Mouse (Mus musculus): Measurements from ENCODE around the gene Ttf1. TPM values are rescaled to one million over a fixed set of nuclear protein-coding genes. Genes with fewer than 3 reads are reported as not detected.
"Not testable (repeated sequence)": the region's sequence is repeated elsewhere in the genome, so short reads cannot be mapped to it uniquely, and the experiment has no call there.

The Ttf1 gene
- polyA plus RNA-seq, 1 experiment from 2014 or later, result 10.2 TPM

GRCm38 (mm10) chr2:29086026-29086425 lies 26.0 kb downstream of the Ttf1 start:
- ATAC-seq (ENCODE audit: insufficient read depth) (no peak), DNase-seq (no peak)
- Histone ChIP-seq H3K27ac (ENCODE audit: low read depth) (no peak overlapping the region), H3K27me3 (ENCODE audit: insufficient read depth, low read length) (no peaks in the 10 kb centered on the region), H3K36me3 (ENCODE audit: insufficient read depth) (peaks cover 55% of the 10 kb centered on the region), H3K4me3 (ENCODE audit: low read depth, low read length) (no peak overlapping the region), H3K4me1 (ENCODE audit: insufficient read depth) (no peaks in the 10 kb centered on the region), H3K9ac (no peak overlapping the region), H3K4me2 (no peak overlapping the region), H3K9me3 (ENCODE audit: low read depth, low read length) (no peaks in the 10 kb centered on the region)
- 95% methylated on average over 7 of the region's 7 CpGs for WGBS
- no peak for TF ChIP-seq CTCF (IDR thresholded peaks at IDR 0.05; ENCODE audit: low read depth)

GRCm38 (mm10) chr2:29089276-29089675 lies 29.2 kb downstream of the Ttf1 start:
- not testable (repeated sequence) for H3K4me2 ChIP-seq; H3K4me1 ChIP-seq (ENCODE audit: insufficient read depth); H3K9ac ChIP-seq; ATAC-seq (ENCODE audit: insufficient read depth); H3K27ac ChIP-seq (ENCODE audit: low read depth); DNase-seq; H3K4me3 ChIP-seq (ENCODE audit: low read depth, low read length); H3K9me3 ChIP-seq (ENCODE audit: low read depth, low read length); H3K27me3 ChIP-seq (ENCODE audit: insufficient read depth, low read length)
- peaks cover 26% of the 10 kb centered on the region; the same call in 1 of the 2 replicates for H3K36me3 ChIP-seq (ENCODE audit: insufficient read depth)
- 83% methylated on average over 6 of the region's 6 CpGs for WGBS

- Histone ChIP-seq H3K9me3 (ENCODE audit: low read depth, low read length) (no peaks in the 10 kb centered on the region), H3K36me3 (ENCODE audit: insufficient read depth) (no peaks in the 10 kb centered on the region), H3K9ac (no peak overlapping the region), H3K4me3 (ENCODE audit: low read depth, low read length) (no peak overlapping the region), H3K27me3 (ENCODE audit: insufficient read depth, low read length) (no peaks in the 10 kb centered on the region), H3K4me1 (ENCODE audit: insufficient read depth) (no peaks in the 10 kb centered on the region), H3K27ac (ENCODE audit: low read depth) (no peak overlapping the region), H3K4me2 (no peak overlapping the region)
- DNase-seq, result no peak
- no peak for TF ChIP-seq CTCF (IDR thresholded peaks at IDR 0.05; ENCODE audit: low read depth)
- 86% methylated on average over 8 of the region's 8 CpGs for WGBS
- ATAC-seq (ENCODE audit: insufficient read depth), result no peak
Measured at GRCm38 (mm10) chr2:29095674-29096073, 35.6 kb downstream of the Ttf1 start.

- 66% methylated on average over 4 of the region's 4 CpGs for WGBS
- Histone ChIP-seq H3K4me2 (no peak overlapping the region), H3K27me3 (ENCODE audit: insufficient read depth, low read length) (no peaks in the 10 kb centered on the region), H3K36me3 (ENCODE audit: insufficient read depth) (no peaks in the 10 kb centered on the region), H3K27ac (ENCODE audit: low read depth) (no peak overlapping the region), H3K9me3 (ENCODE audit: low read depth, low read length) (no peaks in the 10 kb centered on the region), H3K4me1 (ENCODE audit: insufficient read depth) (no peaks in the 10 kb centered on the region), H3K9ac (no peak overlapping the region), H3K4me3 (ENCODE audit: low read depth, low read length) (no peak overlapping the region)
- no peak for DNase-seq
- no peak for TF ChIP-seq CTCF (IDR thresholded peaks at IDR 0.05; ENCODE audit: low read depth)
- ATAC-seq (ENCODE audit: insufficient read depth), result no peak
Measured at GRCm38 (mm10) chr2:29096751-29097150, 36.7 kb downstream of the Ttf1 start.

GRCm38 (mm10) chr2:29097465-29097864 lies 37.4 kb downstream of the Ttf1 start:
- H3K4me3 ChIP-seq (ENCODE audit: low read depth, low read length), result no peak overlapping the region
- DNase-seq, result no peak
- H3K27me3 ChIP-seq (ENCODE audit: insufficient read depth, low read length), result no peaks in the 10 kb centered on the region
- no peaks in the 10 kb centered on the region for H3K4me1 ChIP-seq (ENCODE audit: insufficient read depth)
- no peak overlapping the region for H3K27ac ChIP-seq (ENCODE audit: low read depth)
- no peak overlapping the region for H3K9ac ChIP-seq
- no peak for ATAC-seq (ENCODE audit: insufficient read depth)
- TF ChIP-seq CTCF (IDR thresholded peaks at IDR 0.05; ENCODE audit: low read depth), result no peak
- WGBS, result 77% methylated on average over 3 of the region's 3 CpGs
- H3K4me2 ChIP-seq, result no peak overlapping the region
- no peaks in the 10 kb centered on the region for H3K36me3 ChIP-seq (ENCODE audit: insufficient read depth)
- H3K9me3 ChIP-seq (ENCODE audit: low read depth, low read length), result no peaks in the 10 kb centered on the region

- not testable (repeated sequence) for H3K27me3 ChIP-seq (ENCODE audit: insufficient read depth, low read length); H3K4me1 ChIP-seq (ENCODE audit: insufficient read depth); H3K4me3 ChIP-seq (ENCODE audit: low read depth, low read length); H3K9me3 ChIP-seq (ENCODE audit: low read depth, low read length); H3K4me2 ChIP-seq; DNase-seq; H3K36me3 ChIP-seq (ENCODE audit: insufficient read depth); H3K27ac ChIP-seq (ENCODE audit: low read depth); ATAC-seq (ENCODE audit: insufficient read depth); H3K9ac ChIP-seq
- WGBS, result 97% methylated on average over 5 of the region's 5 CpGs
Measured at GRCm38 (mm10) chr2:29097955-29098354, 37.9 kb downstream of the Ttf1 start.

- no peaks in the 10 kb centered on the region for H3K36me3 ChIP-seq (ENCODE audit: insufficient read depth)
- H3K4me2 ChIP-seq, result no peak overlapping the region
- H3K4me1 ChIP-seq (ENCODE audit: insufficient read depth), result no peaks in the 10 kb centered on the region
- H3K4me3 ChIP-seq (ENCODE audit: low read depth, low read length), result no peak overlapping the region
- no peak for ATAC-seq (ENCODE audit: insufficient read depth)
- H3K27ac ChIP-seq (ENCODE audit: low read depth), result no peak overlapping the region
- H3K9ac ChIP-seq, result no peak overlapping the region
- no peak for TF ChIP-seq CTCF (IDR thresholded peaks at IDR 0.05; ENCODE audit: low read depth)
- no peaks in the 10 kb centered on the region for H3K27me3 ChIP-seq (ENCODE audit: insufficient read depth, low read length)
- WGBS, result 72% methylated on average over 8 of the region's 8 CpGs
- no peak for DNase-seq
- no peaks in the 10 kb centered on the region for H3K9me3 ChIP-seq (ENCODE audit: low read depth, low read length)
Measured at GRCm38 (mm10) chr2:29098786-29099185, 38.7 kb downstream of the Ttf1 start.

GRCm38 (mm10) chr2:29099646-29100045 lies 39.6 kb downstream of the Ttf1 start:
- Histone ChIP-seq H3K4me1 (ENCODE audit: insufficient read depth) (no peaks in the 10 kb centered on the region), H3K9me3 (ENCODE audit: low read depth, low read length) (no peaks in the 10 kb centered on the region), H3K36me3 (ENCODE audit: insufficient read depth) (no peaks in the 10 kb centered on the region), H3K4me2 (no peak overlapping the region), H3K27ac (ENCODE audit: low read depth) (no peak overlapping the region), H3K4me3 (ENCODE audit: low read depth, low read length) (no peak overlapping the region), H3K9ac (no peak overlapping the region), H3K27me3 (ENCODE audit: insufficient read depth, low read length) (no peaks in the 10 kb centered on the region)
- ATAC-seq (ENCODE audit: insufficient read depth) (no peak), DNase-seq (no peak)
- WGBS, result 82% methylated on average over 14 of the region's 14 CpGs
- TF ChIP-seq CTCF (IDR thresholded peaks at IDR 0.05; ENCODE audit: low read depth), result no peak

Data from lung, embryonic 14.5 days (tissue).